Mouse (Mus musculus) C2C12 (cell line): ENCODE results near the gene Ank3. TPM values are rescaled to one million over a fixed set of nuclear protein-coding genes. Genes with fewer than 3 reads are reported as not detected.

Source experiments
- H3K27me3 ChIP-seq: one replicate; pipeline ENCODE4 v1.6.1; 2011; ENCODE audit not compliant: control insufficient read depth, insufficient read depth, insufficient read length
- H3K36me3 ChIP-seq: one replicate; pipeline ENCODE4 v1.6.1; 2011; ENCODE audit not compliant: control insufficient read depth, insufficient read depth
- H3K4me3 ChIP-seq: one replicate; pipeline ENCODE4 v1.5.1; 2011; ENCODE audit warnings: mild to moderate bottlenecking, control low read depth; ENCODE audit not compliant: poor library complexity, insufficient read depth, severe bottlenecking
- H3K79me2 ChIP-seq: one replicate; pipeline ENCODE4 v1.6.1; 2011; ENCODE audit not compliant: control insufficient read depth, insufficient read depth
- H3K79me3 ChIP-seq: one replicate; pipeline ENCODE4 v1.6.1; 2011; ENCODE audit warnings: low read depth, control low read depth
- H3ac ChIP-seq: one replicate; pipeline ENCODE3; 2011; ENCODE audit warnings: low read depth; ENCODE audit not compliant: control insufficient read depth, insufficient read length
- CEBPB ChIP-seq: IDR thresholded peaks from one replicate; pipeline ENCODE4 v1.6.1; 2011; ENCODE audit warnings: low read depth, mild to moderate bottlenecking, control low read depth, moderate library complexity
- CTCF ChIP-seq: IDR thresholded peaks from one replicate; pipeline ENCODE4 v1.5.1; 2011; ENCODE audit not compliant: control insufficient read depth, insufficient read depth, insufficient read length
- FOSL1 ChIP-seq: IDR thresholded peaks from one replicate; pipeline ENCODE4 v1.8.0; 2011; ENCODE audit warnings: mild to moderate bottlenecking, low read length; ENCODE audit not compliant: poor library complexity, insufficient read depth, severe bottlenecking
- MAX ChIP-seq: IDR thresholded peaks from one replicate; pipeline ENCODE4 v1.6.1; 2011; ENCODE audit warnings: mild to moderate bottlenecking, control low read depth
- MYOD1 ChIP-seq: IDR thresholded peaks from one replicate; pipeline ENCODE4 v1.6.1; 2011; ENCODE audit warnings: low read depth; ENCODE audit not compliant: control insufficient read depth, insufficient read length
- MYOG ChIP-seq: IDR thresholded peaks from one replicate; pipeline ENCODE4 v1.6.1; 2011; ENCODE audit not compliant: control insufficient read depth, insufficient read length; ENCODE audit errors: extremely low read depth
- USF1 ChIP-seq: IDR thresholded peaks from one replicate; pipeline ENCODE4 v1.6.1; 2011; ENCODE audit warnings: low read depth, mild to moderate bottlenecking, control low read depth, moderate library complexity
- polyA plus RNA-seq: library from polyadenylated mRNA; unstranded; fragments of >200 nt; fragmentation: generic; extraction: Trizol; gene quantifications from one replicate; pipeline ENCODE4 v1.2.1, GENCODE M21; 2012; ENCODE audit warnings: missing spikeins

Gene Ank3
- polyA plus RNA-seq, 1 experiment = 9.8 TPM

- TF ChIP-seq CEBPB (no peak), FOSL1 (no peak), CTCF (no peak), MYOD1 (no peak), USF1 (no peak), MYOG (no peak), MAX (no peak)
Observed at GRCm38 (mm10) chr10:69916205-69916604, 517.6 kb downstream of the Ank3 start.

GRCm38 (mm10) chr10:69916689-69917435 lies 518.3 kb downstream of the Ank3 start:
- Histone ChIP-seq H3K79me3 (no peaks in the 10 kb centered on the region), H3K4me3 (no peak overlapping the region), H3ac (no peak overlapping the region), H3K79me2 (no peaks in the 10 kb centered on the region), H3K27me3 (no peaks in the 10 kb centered on the region), H3K36me3 (no peaks in the 10 kb centered on the region)
- TF ChIP-seq USF1 (peak; percentile 59), MYOD1 (no peak)

More at GRCm38 (mm10) chr10:69916205-69916604, 517.6 kb downstream of the Ank3 start:
- Histone ChIP-seq H3K4me3 (no peak overlapping the region), H3K79me3 (no peaks in the 10 kb centered on the region), H3ac (no peak overlapping the region), H3K27me3 (no peaks in the 10 kb centered on the region), H3K36me3 (no peaks in the 10 kb centered on the region), H3K79me2 (no peaks in the 10 kb centered on the region)

- TF ChIP-seq FOSL1 = no peak
- TF ChIP-seq MYOD1 = no peak
- TF ChIP-seq MAX = no peak
- TF ChIP-seq CTCF = no peak
- no peak for TF ChIP-seq USF1
- TF ChIP-seq CEBPB = no peak
- TF ChIP-seq MYOG = no peak
- no peaks in the 10 kb centered on the region for H3K79me3 ChIP-seq
- no peak overlapping the region for H3ac ChIP-seq
- H3K36me3 ChIP-seq = no peaks in the 10 kb centered on the region
- H3K27me3 ChIP-seq = no peaks in the 10 kb centered on the region
- no peaks in the 10 kb centered on the region for H3K79me2 ChIP-seq
- no peak overlapping the region for H3K4me3 ChIP-seq
Observed at GRCm38 (mm10) chr10:69917711-69918110, 519.1 kb downstream of the Ank3 start.

GRCm38 (mm10) chr10:69918461-69919151 lies 520.0 kb downstream of the Ank3 start:
- Histone ChIP-seq H3ac (no peak overlapping the region), H3K79me3 (no peaks in the 10 kb centered on the region)
- no peak for TF ChIP-seq CTCF
- no peak for TF ChIP-seq FOSL1
- TF ChIP-seq USF1 = no peak
- no peak for TF ChIP-seq MYOG
- no peak for TF ChIP-seq CEBPB
- no peak for TF ChIP-seq MYOD1
- TF ChIP-seq MAX = no peak

GRCm38 (mm10) chr10:69919152-69919492 lies 520.5 kb downstream of the Ank3 start:
- Histone ChIP-seq H3K36me3 (no peaks in the 10 kb centered on the region), H3K4me3 (no peak overlapping the region), H3ac (no peak overlapping the region), H3K27me3 (no peaks in the 10 kb centered on the region), H3K79me2 (no peaks in the 10 kb centered on the region), H3K79me3 (no peaks in the 10 kb centered on the region)
- no peak for TF ChIP-seq CTCF
- no peak for TF ChIP-seq MYOD1
- no peak for TF ChIP-seq FOSL1
- no peak for TF ChIP-seq MAX
- TF ChIP-seq MYOG = no peak
- no peak for TF ChIP-seq CEBPB
- TF ChIP-seq USF1 = no peak

More at GRCm38 (mm10) chr10:69918461-69919151, 520.0 kb downstream of the Ank3 start:
- no peaks in the 10 kb centered on the region for H3K79me2 ChIP-seq
- no peaks in the 10 kb centered on the region for H3K27me3 ChIP-seq
- no peaks in the 10 kb centered on the region for H3K36me3 ChIP-seq
- no peak overlapping the region for H3K4me3 ChIP-seq
